9 mouse cellular contexts compared by ENCODE assay signal in genomic region chr19:28530846-28531245, GRCm38 (mm10).
DNase-seq lines count a peak whose midpoint lies in the region; ATAC-seq and TF ChIP-seq lines count a peak whose summit lies in the region.
"Had no signal": no experiment of that assay in that cellular context is flagged by ENCODE, and none has a peak within 500 bp of the region (broad histone marks: within the 10 kb centered on the region; RNA-seq: fewer than 3 reads in every experiment).

No protein-coding gene starts in this region.

- no peak for ATAC-seq in lung, embryonic 14.5 days (ENCODE audit: insufficient read depth)
- peak; percentile 26; the same call in 1 of the 2 replicates for ATAC-seq in stomach, postnatal 0 days (ENCODE audit: low FRiP score, low TSS enrichment)

- H3K79me2 ChIP-seq in heart, adult 2 months (replicated peaks; ENCODE audit: control insufficient read depth, insufficient read depth, low read length), result no peaks in the 10 kb centered on the region

- no peak overlapping the region for H3K9ac ChIP-seq in heart, adult 2 months (ENCODE audit: low read depth, low read length)
- H3K9ac ChIP-seq in lung, embryonic 14.5 days, result no peak overlapping the region
- no peak overlapping the region for H3K9ac ChIP-seq in stomach, postnatal 0 days (ENCODE audit: low read length)
- H3K9ac ChIP-seq: embryonic facial prominence, embryonic 12.5 days had no signal

- peak; percentile 76 for TF ChIP-seq CTCF in heart, adult 2 months (IDR thresholded peaks at IDR 0.05)
- peak; percentile 86 for TF ChIP-seq CTCF in lung, embryonic 14.5 days (IDR thresholded peaks at IDR 0.05; ENCODE audit: low read depth)
- peak; percentile 86 for TF ChIP-seq CTCF in stomach, postnatal 0 days (IDR thresholded peaks at IDR 0.05; ENCODE audit: low read depth)

- no peaks in the 10 kb centered on the region for H3K4me1 ChIP-seq in heart, adult 2 months (ENCODE audit: control insufficient read depth, insufficient read depth, low read length)
- H3K4me1 ChIP-seq in lung, embryonic 14.5 days (ENCODE audit: insufficient read depth), result no peaks in the 10 kb centered on the region
- H3K4me1 ChIP-seq in stomach, postnatal 0 days (replicated peaks; ENCODE audit: control insufficient read depth, insufficient read depth), result no peaks in the 10 kb centered on the region
- H3K4me1 ChIP-seq: embryonic facial prominence, embryonic 12.5 days had no signal

- H3K9me3 ChIP-seq in lung, embryonic 14.5 days (ENCODE audit: low read depth, low read length), result no peaks in the 10 kb centered on the region
- H3K9me3 ChIP-seq in stomach, postnatal 0 days (ENCODE audit: control insufficient read depth, low read length), result no peaks in the 10 kb centered on the region
- H3K9me3 ChIP-seq: embryonic facial prominence, embryonic 12.5 days had no signal

- WGBS in heart, adult 2 months, result 64% methylated on average over 10 of the region's 10 CpGs
- WGBS in lung, embryonic 14.5 days, result 64% methylated on average over 10 of the region's 10 CpGs
- 68% methylated on average over 10 of the region's 10 CpGs for WGBS in stomach, postnatal 0 days

- no peak overlapping the region for H3K4me2 ChIP-seq in lung, embryonic 14.5 days
- H3K4me2 ChIP-seq in stomach, postnatal 0 days (replicated peaks; ENCODE audit: low read depth), result no peak overlapping the region
- H3K4me2 ChIP-seq: embryonic facial prominence, embryonic 12.5 days had no signal

- intact Hi-C loops in heart, adult 2 months (cut with DNase I), result loop anchor here (10.0 kb wide), 1 partner anchor 366 kb away; no protein-coding TSS in a partner anchor

- H3K27me3 ChIP-seq in heart, adult 2 months (ENCODE audit: control insufficient read depth, insufficient read depth, low read length), result no peaks in the 10 kb centered on the region; the same call in 1 of the 2 replicates
- no peaks in the 10 kb centered on the region for H3K27me3 ChIP-seq in lung, embryonic 14.5 days (ENCODE audit: insufficient read depth, low read length)
- no peaks in the 10 kb centered on the region for H3K27me3 ChIP-seq in stomach, postnatal 0 days (ENCODE audit: control insufficient read depth, insufficient read depth, low read length)
- H3K27me3 ChIP-seq: embryonic facial prominence, embryonic 12.5 days had no signal

- TF ChIP-seq EP300 in heart, adult 2 months (IDR thresholded peaks at IDR 0.05; ENCODE audit: insufficient read depth, low read depth, low read length), result no peak
- TF ChIP-seq EP300 in stomach, postnatal 0 days (optimal IDR thresholded peaks at IDR 0.05), result no peak

- H3K27ac ChIP-seq in heart, adult 2 months, result no peak overlapping the region
- H3K27ac ChIP-seq in lung, embryonic 14.5 days (ENCODE audit: low read depth), result no peak overlapping the region
- H3K27ac ChIP-seq in stomach, postnatal 0 days (replicated peaks), result no peak overlapping the region
- H3K27ac ChIP-seq: embryonic facial prominence, embryonic 12.5 days had no signal

- H3K4me3 ChIP-seq in heart, adult 2 months, result no peak overlapping the region
- no peak overlapping the region for H3K4me3 ChIP-seq in lung, embryonic 14.5 days (ENCODE audit: low read depth, low read length)
- no peak overlapping the region for H3K4me3 ChIP-seq in stomach, postnatal 0 days (ENCODE audit: low read depth, low read length)
- H3K4me3 ChIP-seq: embryonic facial prominence, embryonic 12.5 days had no signal

- no peak for TF ChIP-seq POLR2A in heart, adult 2 months (IDR thresholded peaks at IDR 0.05; ENCODE audit: insufficient read depth, low read depth, low read length)

- H3K36me3 ChIP-seq in heart, adult 2 months (ENCODE audit: control insufficient read depth, insufficient read depth, low read length), result no peaks in the 10 kb centered on the region
- H3K36me3 ChIP-seq in lung, embryonic 14.5 days (ENCODE audit: insufficient read depth), result no peaks in the 10 kb centered on the region
- no peaks in the 10 kb centered on the region for H3K36me3 ChIP-seq in stomach, postnatal 0 days (ENCODE audit: control insufficient read depth, insufficient read depth, low read length)
- H3K36me3 ChIP-seq: embryonic facial prominence, embryonic 12.5 days had no signal

- peak; percentile 12 to 35 for DNase-seq in heart, adult 2 months
- DNase-seq in heart, adult 8-10 months (ENCODE audit: low spot score), result no peak
- peak; percentile 22 for DNase-seq in urinary bladder, postnatal 14 days (ENCODE audit: low spot score)
- DNase-seq in urinary bladder, postnatal 10 days (ENCODE audit: low spot score), result no peak
- DNase-seq in cerebellum, postnatal 36 days, result peak; percentile 9 to 15
- DNase-seq in lung, embryonic 14.5 days, result peak; percentile 66
- peak; percentile 44 for DNase-seq in stomach, postnatal 0 days (ENCODE audit: low spot score)
- DNase-seq in layer of hippocampus, postnatal 36 days, result no peak

Comparison
In these comparisons a context has a peak if more than half of its experiments do, and no peak if none do; other contexts are left out.
1. DNase-seq: peak in heart, adult 2 months (2 of 2), urinary bladder, postnatal 14 days (single experiment), cerebellum, postnatal 36 days (2 of 2), lung, embryonic 14.5 days (single experiment) and stomach, postnatal 0 days (single experiment); none in heart, adult 8-10 months (single experiment), urinary bladder, postnatal 10 days (single experiment) and layer of hippocampus, postnatal 36 days (0 of 2).
2. Peak in every context shown above with its lines, with median percentiles within 50 percentile points of each other: CTCF ChIP-seq.